Mouse (Mus musculus) cerebellum, adult 2 months (tissue): ENCODE data around the gene Inpp5a.

Source experiments
- CTCF ChIP-seq: fragments of 200-500 bp; IDR thresholded peaks from 2 replicates; pipeline ENCODE4 v1.5.1; 2011; ENCODE audit warnings: low read depth, mild to moderate bottlenecking, control low read depth, low read length, moderate library complexity, borderline replicate concordance; ENCODE audit not compliant: insufficient read depth
- POLR2A ChIP-seq: fragments of 200-500 bp; IDR thresholded peaks from 2 replicates; pipeline ENCODE4 v1.6.1; 2011; ENCODE audit warnings: low read length, control low read depth, borderline replicate concordance; ENCODE audit not compliant: insufficient read depth

DNA sequence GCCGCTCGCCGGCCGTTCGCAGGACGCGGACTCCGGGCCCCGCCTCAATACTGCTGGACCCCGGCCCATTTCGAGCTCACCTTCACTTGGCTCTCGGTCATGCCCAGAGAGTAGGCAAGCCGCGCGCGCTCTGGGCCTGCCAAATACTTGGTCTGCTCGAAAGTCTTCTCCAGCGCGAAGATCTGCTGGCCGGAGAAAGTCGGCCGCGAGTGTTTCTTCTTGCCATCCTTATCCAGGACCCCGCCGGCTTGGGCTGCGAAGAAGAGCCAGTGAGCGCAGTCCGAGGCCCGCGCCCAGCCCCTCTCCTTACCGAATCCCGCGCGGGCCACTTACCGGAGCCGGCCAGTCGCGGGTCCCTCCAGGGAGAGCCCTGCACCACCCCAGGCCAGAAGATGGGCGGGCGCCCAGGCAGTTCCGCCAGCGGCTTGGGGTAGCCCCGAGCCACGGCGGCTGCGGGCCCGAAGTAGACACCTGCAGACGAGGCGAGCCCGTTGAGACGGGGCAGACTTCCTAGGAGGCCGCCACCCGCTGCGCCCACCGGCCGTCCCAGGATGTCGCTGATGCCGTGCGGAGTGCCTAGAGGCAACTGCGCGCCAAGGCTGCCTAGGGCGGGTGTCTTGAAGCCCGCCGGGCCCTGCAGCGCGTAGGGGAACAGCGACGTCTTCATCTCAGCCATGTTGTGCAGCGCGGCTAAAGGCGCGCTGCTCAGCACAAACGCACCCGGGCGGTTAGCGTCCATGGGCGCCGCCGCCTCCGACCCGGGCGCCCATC, 193.1 kb downstream of the Inpp5a start:
- TF ChIP-seq CTCF (no peak), POLR2A (no peak)
